Mouse (Mus musculus) cerebellum, adult 18-20 months (tissue): ENCODE measurements at regions not wholly inside any gene's neighbourhood (a gene's known extent, or its start where the extent isn't known, plus 50 kb on each side); places are given as distances from the start of the nearest gene placed in this dataset.
"Not testable (repeated sequence)": the region's sequence is repeated elsewhere in the genome, so short reads cannot be mapped to it uniquely, and the experiment has no call there.

Experiments
- DNase-seq, 2 experiments: peaks; one replicate each; pipeline ENCODE4 v3.0.0; 2021

DNA sequence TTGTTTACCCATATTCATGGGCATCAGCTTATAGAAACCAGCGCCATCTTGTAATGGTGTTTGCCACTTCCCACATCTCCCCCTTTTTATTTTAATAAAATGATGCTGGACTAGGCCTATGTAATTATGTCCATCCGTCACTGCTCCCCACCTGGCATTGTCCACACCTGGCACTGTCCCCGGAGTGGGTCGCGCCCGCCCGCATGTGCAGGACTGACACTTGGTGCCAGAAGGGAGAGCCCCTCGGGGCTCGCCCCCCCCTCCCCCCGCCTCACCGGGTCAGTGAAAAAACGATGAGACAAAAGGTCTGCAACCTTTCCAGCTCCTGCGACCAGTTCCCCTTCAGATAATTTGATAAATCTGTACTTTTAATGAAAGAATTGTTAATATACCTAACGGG, 450.8 kb upstream of the Epha6 start:
- not testable (repeated sequence) for DNase-seq

- peak; percentile 3 to 4 for DNase-seq
Measured at GRCm38 (mm10) chr16:61041140-61041586, 435.8 kb upstream of the Epha6 start.
